Mouse (Mus musculus) hindbrain, embryonic 11.5 days (tissue): ENCODE measurements at regions not wholly inside any gene's neighbourhood (a gene's known extent, or its start where the extent isn't known, plus 50 kb on each side); places are given as distances from the start of the nearest gene placed in this dataset.

ENCODE experiments used
- ATAC-seq: fragments of 200-750 bp; cut with Nextera tagmentation; 2 replicates; pipeline ENCODE4 v1.8.0; 2017; ENCODE audit warnings: mild to moderate bottlenecking, moderate TSS enrichment, moderate library complexity; ENCODE audit not compliant: low FRiP score
- DNase-seq: peaks from one replicate; pipeline ENCODE4 v3.0.0-alpha.2; 2015; ENCODE audit warnings: low spot score
- H3K27ac ChIP-seq: fragments of 300-500 bp; sonication (generic); 2 replicates; pipeline ENCODE4 v1.5.1; 2014; ENCODE audit warnings: mild to moderate bottlenecking, low read depth, low read length
- H3K27me3 ChIP-seq: fragments of 300-500 bp; sonication (generic); 2 replicates; pipeline ENCODE4 v1.6.1; 2014; ENCODE audit warnings: mild to moderate bottlenecking, low read length, moderate library complexity, mixed read lengths; ENCODE audit not compliant: control insufficient read depth, insufficient read depth
- H3K36me3 ChIP-seq: fragments of 300-500 bp; sonication (generic); 2 replicates; pipeline ENCODE4 v1.6.1; 2014; ENCODE audit warnings: mild to moderate bottlenecking, low read length, moderate library complexity, mixed read lengths; ENCODE audit not compliant: control insufficient read depth, insufficient read depth
- H3K4me1 ChIP-seq: fragments of 300-500 bp; sonication (generic); replicated peaks from 2 replicates; pipeline ENCODE4 v1.6.1; 2014; ENCODE audit warnings: low read length, mixed read lengths; ENCODE audit not compliant: control insufficient read depth, insufficient read depth
- H3K4me2 ChIP-seq: fragments of 300-500 bp; sonication (generic); replicated peaks from 2 replicates; pipeline ENCODE4 v1.6.1; 2014; ENCODE audit warnings: mild to moderate bottlenecking, low read depth, low read length
- H3K4me3 ChIP-seq: fragments of 300-500 bp; sonication (generic); 2 replicates; pipeline ENCODE4 v1.5.1; 2014; ENCODE audit warnings: low read depth, low read length
- H3K9ac ChIP-seq: fragments of 300-500 bp; sonication (generic); 2 replicates; pipeline ENCODE4 v1.6.1; 2014; ENCODE audit warnings: low read depth, low read length
- H3K9me3 ChIP-seq: fragments of 300-500 bp; sonication (generic); 2 replicates; pipeline ENCODE4 v1.6.1; 2016; ENCODE audit warnings: low read length; ENCODE audit not compliant: control insufficient read depth
- WGBS: fragments of 180-500 bp; shearing (Covaris S2); extraction: QIAGEN DNeasy Blood & Tissue Kit; methylation state at CpG from one replicate; pipeline ENCODE4 v1.1.7; 2014; 5-methylcytosine and 5-hydroxymethylcytosine counted together

GRCm38 (mm10) chr16:79859540-79859939, 768.6 kb upstream of the Tmprss15 start:
- H3K4me2 ChIP-seq: no peak overlapping the region
- DNase-seq (no peak), ATAC-seq (no peak)
- no peaks in the 10 kb centered on the region for H3K9me3 ChIP-seq
- no peak overlapping the region for H3K27ac ChIP-seq
- no peaks in the 10 kb centered on the region for H3K36me3 ChIP-seq
- WGBS: 76% methylated on average over 1 of the region's 1 CpGs
- H3K27me3 ChIP-seq: no peaks in the 10 kb centered on the region
- no peak overlapping the region for H3K9ac ChIP-seq
- H3K4me1 ChIP-seq: no peaks in the 10 kb centered on the region
- no peak overlapping the region for H3K4me3 ChIP-seq

- H3K27me3 ChIP-seq: no peaks in the 10 kb centered on the region
- no peak overlapping the region for H3K4me2 ChIP-seq
- no peaks in the 10 kb centered on the region for H3K4me1 ChIP-seq
- H3K9ac ChIP-seq: no peak overlapping the region
- no peak overlapping the region for H3K27ac ChIP-seq
- DNase-seq (no peak), ATAC-seq (no peak)
- 75% methylated on average over 7 of the region's 7 CpGs for WGBS
- no peak overlapping the region for H3K4me3 ChIP-seq
- no peaks in the 10 kb centered on the region for H3K9me3 ChIP-seq
- no peaks in the 10 kb centered on the region for H3K36me3 ChIP-seq
Observed at GRCm38 (mm10) chr16:79849152-79849551, 758.3 kb upstream of the Tmprss15 start.

- Histone ChIP-seq H3K36me3 (no peaks in the 10 kb centered on the region), H3K4me1 (no peaks in the 10 kb centered on the region), H3K27ac (no peak overlapping the region), H3K9me3 (no peaks in the 10 kb centered on the region), H3K4me3 (no peak overlapping the region), H3K27me3 (no peaks in the 10 kb centered on the region), H3K4me2 (no peak overlapping the region), H3K9ac (no peak overlapping the region)
- WGBS: 44% methylated on average over 1 of the region's 1 CpGs
- ATAC-seq (no peak), DNase-seq (no peak)
Observed at GRCm38 (mm10) chr16:79816913-79817312, 726.0 kb upstream of the Tmprss15 start.

- H3K4me3 ChIP-seq: no peak overlapping the region
- DNase-seq: no peak
- no peak overlapping the region for H3K4me2 ChIP-seq
- no peaks in the 10 kb centered on the region for H3K27me3 ChIP-seq
- no peak for ATAC-seq
- H3K9ac ChIP-seq: no peak overlapping the region
- no peaks in the 10 kb centered on the region for H3K36me3 ChIP-seq
- 72% methylated on average over 3 of the region's 3 CpGs for WGBS
- H3K9me3 ChIP-seq: no peaks in the 10 kb centered on the region
- H3K27ac ChIP-seq: no peak overlapping the region
- H3K4me1 ChIP-seq: no peaks in the 10 kb centered on the region
Observed at GRCm38 (mm10) chr16:79778729-79779128, 687.8 kb upstream of the Tmprss15 start.
